Mouse (Mus musculus): ENCODE results near the gene Tnip3. TPM values are rescaled to one million over a fixed set of nuclear protein-coding genes. Genes with fewer than 3 reads are reported as not detected.

Gene Tnip3
- polyA plus RNA-seq (2014; fragmentation: Nextera tagmentation; extraction: Ambion mirVana), result not detected in 2 replicates

- WGBS, result 84% methylated on average over 5 of the region's 5 CpGs
- H3K27me3 ChIP-seq (ENCODE audit: control insufficient read depth, insufficient read depth, low read length), result no peaks in the 10 kb centered on the region
- no peak within 1 kb of the TSS for H3K4me3 ChIP-seq (ENCODE audit: low read depth, low read length)
- no peaks in the 10 kb centered on the region for H3K4me1 ChIP-seq (ENCODE audit: control insufficient read depth, insufficient read depth, low read length)
- H3K36me3 ChIP-seq (ENCODE audit: control insufficient read depth, insufficient read depth, low read length), result no peaks in the 10 kb centered on the region
- no peaks in the 10 kb centered on the region for H3K9me3 ChIP-seq (ENCODE audit: control insufficient read depth, low read length)
- DNase-seq (ENCODE audit: low spot score), result no peak
- no peak for ATAC-seq (ENCODE audit: insufficient read depth, low FRiP score, low TSS enrichment)
- no peak within 1 kb of the TSS for H3K27ac ChIP-seq (ENCODE audit: low read depth, low read length)
- H3K9ac ChIP-seq (ENCODE audit: low read length), result no peak within 1 kb of the TSS
- H3K4me2 ChIP-seq (ENCODE audit: low read depth), result no peak within 1 kb of the TSS
These were observed at the start of gene Tnip3 for GRCm38 (mm10) chr6:65525192-65525591. Gene Tnip3, plus strand, starts transcription at chr6:65525313.

GRCm38 (mm10) chr6:65498786-65499185 is 26.3 kb upstream of the Tnip3 start:
- H3K9me3 ChIP-seq (ENCODE audit: control insufficient read depth, low read length), result no peaks in the 10 kb centered on the region
- ATAC-seq (ENCODE audit: insufficient read depth, low FRiP score, low TSS enrichment), result no peak

GRCm38 (mm10) chr6:65510051-65510669 is 15.0 kb upstream of the Tnip3 start:
- H3K36me3 ChIP-seq (ENCODE audit: control insufficient read depth, insufficient read depth, low read length), result no peaks in the 10 kb centered on the region
- DNase-seq (ENCODE audit: low spot score) (peak; percentile 80), ATAC-seq (ENCODE audit: insufficient read depth, low FRiP score, low TSS enrichment) (peak; percentile 83)
- no peak overlapping the region for H3K9ac ChIP-seq (ENCODE audit: low read length)
- H3K4me1 ChIP-seq (ENCODE audit: control insufficient read depth, insufficient read depth, low read length), result no peaks in the 10 kb centered on the region
- no peak overlapping the region for H3K4me2 ChIP-seq (ENCODE audit: low read depth)
- no peaks in the 10 kb centered on the region for H3K27me3 ChIP-seq (ENCODE audit: control insufficient read depth, insufficient read depth, low read length)
- no peak overlapping the region for H3K27ac ChIP-seq (ENCODE audit: low read depth, low read length)
- H3K4me3 ChIP-seq (ENCODE audit: low read depth, low read length), result no peak overlapping the region
- 42% methylated on average over 4 of the region's 4 CpGs for WGBS
- H3K9me3 ChIP-seq (ENCODE audit: control insufficient read depth, low read length), result no peaks in the 10 kb centered on the region

More at GRCm38 (mm10) chr6:65498786-65499185, 26.3 kb upstream of the Tnip3 start:
- Histone ChIP-seq H3K4me3 (ENCODE audit: low read depth, low read length) (no peak overlapping the region), H3K27me3 (ENCODE audit: control insufficient read depth, insufficient read depth, low read length) (no peaks in the 10 kb centered on the region), H3K36me3 (ENCODE audit: control insufficient read depth, insufficient read depth, low read length) (no peaks in the 10 kb centered on the region), H3K27ac (ENCODE audit: low read depth, low read length) (no peak overlapping the region), H3K4me2 (ENCODE audit: low read depth) (no peak overlapping the region), H3K4me1 (ENCODE audit: control insufficient read depth, insufficient read depth, low read length) (no peaks in the 10 kb centered on the region), H3K9ac (ENCODE audit: low read length) (no peak overlapping the region)
- DNase-seq (ENCODE audit: low spot score), result no peak

- Histone ChIP-seq H3K27ac (ENCODE audit: low read depth, low read length) (no peak overlapping the region), H3K4me3 (ENCODE audit: low read depth, low read length) (no peak overlapping the region), H3K36me3 (ENCODE audit: control insufficient read depth, insufficient read depth, low read length) (no peaks in the 10 kb centered on the region), H3K27me3 (ENCODE audit: control insufficient read depth, insufficient read depth, low read length) (no peaks in the 10 kb centered on the region), H3K9me3 (ENCODE audit: control insufficient read depth, low read length) (no peaks in the 10 kb centered on the region), H3K9ac (ENCODE audit: low read length) (no peak overlapping the region), H3K4me2 (ENCODE audit: low read depth) (no peak overlapping the region), H3K4me1 (ENCODE audit: control insufficient read depth, insufficient read depth, low read length) (no peaks in the 10 kb centered on the region)
- 86% methylated on average over 3 of the region's 3 CpGs for WGBS
- ATAC-seq (ENCODE audit: insufficient read depth, low FRiP score, low TSS enrichment) (no peak), DNase-seq (ENCODE audit: low spot score) (no peak)
These were observed 11.3 kb upstream of the Tnip3 start for GRCm38 (mm10) chr6:65513813-65514212.

- Histone ChIP-seq H3K27me3 (ENCODE audit: control insufficient read depth, insufficient read depth, low read length) (no peaks in the 10 kb centered on the region), H3K4me1 (ENCODE audit: control insufficient read depth, insufficient read depth, low read length) (no peaks in the 10 kb centered on the region), H3K4me2 (ENCODE audit: low read depth) (no peak overlapping the region), H3K9me3 (ENCODE audit: control insufficient read depth, low read length) (no peaks in the 10 kb centered on the region), H3K4me3 (ENCODE audit: low read depth, low read length) (no peak overlapping the region), H3K9ac (ENCODE audit: low read length) (no peak overlapping the region), H3K36me3 (ENCODE audit: control insufficient read depth, insufficient read depth, low read length) (no peaks in the 10 kb centered on the region), H3K27ac (ENCODE audit: low read depth, low read length) (no peak overlapping the region)
- DNase-seq (ENCODE audit: low spot score) (no peak), ATAC-seq (ENCODE audit: insufficient read depth, low FRiP score, low TSS enrichment) (no peak)
- 90% methylated on average over 8 of the region's 8 CpGs for WGBS
These were observed 8.4 kb upstream of the Tnip3 start for GRCm38 (mm10) chr6:65516759-65517158.

- Histone ChIP-seq H3K4me2 (ENCODE audit: low read depth) (no peak overlapping the region), H3K27ac (ENCODE audit: low read depth, low read length) (no peak overlapping the region), H3K9ac (ENCODE audit: low read length) (no peak overlapping the region), H3K4me3 (ENCODE audit: low read depth, low read length) (no peak overlapping the region), H3K36me3 (ENCODE audit: control insufficient read depth, insufficient read depth, low read length) (no peaks in the 10 kb centered on the region), H3K9me3 (ENCODE audit: control insufficient read depth, low read length) (no peaks in the 10 kb centered on the region), H3K27me3 (ENCODE audit: control insufficient read depth, insufficient read depth, low read length) (no peaks in the 10 kb centered on the region), H3K4me1 (ENCODE audit: control insufficient read depth, insufficient read depth, low read length) (no peaks in the 10 kb centered on the region)
- ATAC-seq (ENCODE audit: insufficient read depth, low FRiP score, low TSS enrichment), result no peak
- no peak for DNase-seq (ENCODE audit: low spot score)
- 83% methylated on average over 3 of the region's 3 CpGs for WGBS
These were observed 4.3 kb upstream of the Tnip3 start for GRCm38 (mm10) chr6:65520821-65521220.

- H3K9me3 ChIP-seq (ENCODE audit: control insufficient read depth, low read length), result no peaks in the 10 kb centered on the region
- no peak overlapping the region for H3K4me2 ChIP-seq (ENCODE audit: low read depth)
- H3K9ac ChIP-seq (ENCODE audit: low read length), result no peak overlapping the region
- no peaks in the 10 kb centered on the region for H3K36me3 ChIP-seq (ENCODE audit: control insufficient read depth, insufficient read depth, low read length)
- no peak overlapping the region for H3K27ac ChIP-seq (ENCODE audit: low read depth, low read length)
- ATAC-seq (ENCODE audit: insufficient read depth, low FRiP score, low TSS enrichment) (no peak), DNase-seq (ENCODE audit: low spot score) (no peak)
- no peaks in the 10 kb centered on the region for H3K27me3 ChIP-seq (ENCODE audit: control insufficient read depth, insufficient read depth, low read length)
- WGBS, result 79% methylated on average over 1 of the region's 1 CpGs
- no peaks in the 10 kb centered on the region for H3K4me1 ChIP-seq (ENCODE audit: control insufficient read depth, insufficient read depth, low read length)
- no peak overlapping the region for H3K4me3 ChIP-seq (ENCODE audit: low read depth, low read length)
These were observed 2.8 kb downstream of the Tnip3 start for GRCm38 (mm10) chr6:65527892-65528291.

GRCm38 (mm10) chr6:65531232-65531848 is 6.2 kb downstream of the Tnip3 start:
- DNase-seq (ENCODE audit: low spot score) (no peak), ATAC-seq (ENCODE audit: insufficient read depth, low FRiP score, low TSS enrichment) (no peak; the same call in 1 of the 2 replicates)
- Histone ChIP-seq H3K36me3 (ENCODE audit: control insufficient read depth, insufficient read depth, low read length) (no peaks in the 10 kb centered on the region), H3K4me2 (ENCODE audit: low read depth) (no peak overlapping the region), H3K9me3 (ENCODE audit: control insufficient read depth, low read length) (no peaks in the 10 kb centered on the region), H3K4me1 (ENCODE audit: control insufficient read depth, insufficient read depth, low read length) (no peaks in the 10 kb centered on the region), H3K9ac (ENCODE audit: low read length) (no peak overlapping the region), H3K27me3 (ENCODE audit: control insufficient read depth, insufficient read depth, low read length) (no peaks in the 10 kb centered on the region), H3K4me3 (ENCODE audit: low read depth, low read length) (no peak overlapping the region), H3K27ac (ENCODE audit: low read depth, low read length) (no peak overlapping the region)
- whole genome bisulfite sequencing, result 69% methylated on average over 3 of the region's 3 CpGs

GRCm38 (mm10) chr6:65533687-65534086 is 8.6 kb downstream of the Tnip3 start:
- Histone ChIP-seq H3K9me3 (ENCODE audit: control insufficient read depth, low read length) (no peaks in the 10 kb centered on the region), H3K4me3 (ENCODE audit: low read depth, low read length) (no peak overlapping the region), H3K36me3 (ENCODE audit: control insufficient read depth, insufficient read depth, low read length) (no peaks in the 10 kb centered on the region), H3K27me3 (ENCODE audit: control insufficient read depth, insufficient read depth, low read length) (no peaks in the 10 kb centered on the region), H3K9ac (ENCODE audit: low read length) (no peak overlapping the region), H3K27ac (ENCODE audit: low read depth, low read length) (no peak overlapping the region), H3K4me1 (ENCODE audit: control insufficient read depth, insufficient read depth, low read length) (no peaks in the 10 kb centered on the region), H3K4me2 (ENCODE audit: low read depth) (no peak overlapping the region)
- ATAC-seq (ENCODE audit: insufficient read depth, low FRiP score, low TSS enrichment) (no peak), DNase-seq (ENCODE audit: low spot score) (no peak)
- WGBS, result 94% methylated on average over 1 of the region's 1 CpGs
